Mouse (Mus musculus) cerebellum, adult 2 months (tissue): Measurements from ENCODE around the gene Tnrc6a.

Experiments used
- CTCF ChIP-seq: fragments of 200-500 bp; IDR thresholded peaks from 2 replicates; pipeline ENCODE4 v1.5.1; 2011; ENCODE audit warnings: low read depth, mild to moderate bottlenecking, control low read depth, low read length, moderate library complexity, borderline replicate concordance; ENCODE audit not compliant: insufficient read depth
- POLR2A ChIP-seq: fragments of 200-500 bp; IDR thresholded peaks from 2 replicates; pipeline ENCODE4 v1.6.1; 2011; ENCODE audit warnings: low read length, control low read depth, borderline replicate concordance; ENCODE audit not compliant: insufficient read depth

- no peak for TF ChIP-seq CTCF
- TF ChIP-seq POLR2A = no peak
Observed at GRCm38 (mm10) chr7:123199656-123200206, 76.0 kb downstream of the Tnrc6a start.
